Mouse (Mus musculus) intestine, embryonic 15.5 days (tissue): ENCODE results near the gene Susd6. TPM values are rescaled to one million over a fixed set of nuclear protein-coding genes. Genes with fewer than 3 reads are reported as not detected.

Experiments
- ATAC-seq: fragments of 200-750 bp; cut with Nextera tagmentation; 2 replicates; pipeline ENCODE4 v1.8.0; 2017; ENCODE audit warnings: moderate TSS enrichment, moderate library complexity
- H3K27ac ChIP-seq: fragments of 300-500 bp; sonication (generic); 2 replicates; pipeline ENCODE4 v1.5.1; 2015; ENCODE audit warnings: mild to moderate bottlenecking, inconsistent platforms
- H3K27me3 ChIP-seq: fragments of 300-500 bp; sonication (generic); replicated peaks from 2 replicates; pipeline ENCODE4 v1.6.1; 2015; ENCODE audit warnings: inconsistent platforms
- H3K36me3 ChIP-seq: fragments of 300-500 bp; sonication (generic); 2 replicates; pipeline ENCODE4 v1.6.1; 2015; ENCODE audit warnings: inconsistent platforms
- H3K4me1 ChIP-seq: fragments of 300-500 bp; sonication (generic); replicated peaks from 2 replicates; pipeline ENCODE4 v1.6.1; 2015; ENCODE audit warnings: inconsistent platforms
- H3K4me2 ChIP-seq: fragments of 300-500 bp; sonication (generic); replicated peaks from 2 replicates; pipeline ENCODE4 v1.6.1; 2015; ENCODE audit warnings: mild to moderate bottlenecking, inconsistent platforms
- H3K4me3 ChIP-seq: fragments of 300-500 bp; sonication (generic); replicated peaks from 2 replicates; pipeline ENCODE4 v1.5.1; 2015; ENCODE audit warnings: inconsistent platforms
- H3K9ac ChIP-seq: fragments of 300-500 bp; sonication (generic); 2 replicates; pipeline ENCODE4 v1.6.1; 2015; ENCODE audit warnings: inconsistent platforms
- H3K9me3 ChIP-seq: fragments of 300-500 bp; sonication (generic); 2 replicates; pipeline ENCODE4 v1.6.1; 2016; ENCODE audit warnings: inconsistent platforms
- WGBS: fragments of 180-500 bp; shearing (Covaris S2); methylation state at CpG from one replicate; pipeline ENCODE4 v1.1.7; 2015; 5-methylcytosine and 5-hydroxymethylcytosine counted together
- polyA plus RNA-seq: library from polyadenylated mRNA; unstranded; fragments of >200 nt; fragmentation: Nextera tagmentation; extraction: Ambion mirVana; gene quantifications from 2 replicates; pipeline ENCODE4 v1.2.1, GENCODE M21; 2015

Gene Susd6
- polyA plus RNA-seq, 1 experiment from 2014 or later = 18.7 TPM

GRCm38 (mm10) chr12:80893720-80894494, 103.6 kb downstream of the Susd6 start:
- H3K9me3 ChIP-seq = no peaks in the 10 kb centered on the region
- no peak overlapping the region for H3K27ac ChIP-seq
- H3K27me3 ChIP-seq = no peaks in the 10 kb centered on the region
- H3K4me1 ChIP-seq = 0 out of 2 replicates have a peak, but pooled peaks cover 3% of the 10 kb centered on the region
- H3K4me3 ChIP-seq = no peak overlapping the region
- WGBS = 81% methylated on average over 18 of the region's 18 CpGs
- no peaks in the 10 kb centered on the region for H3K36me3 ChIP-seq
- H3K4me2 ChIP-seq = no peak overlapping the region
- H3K9ac ChIP-seq = no peak overlapping the region
- ATAC-seq = no peak; the same call in 1 of the 2 replicates

- H3K36me3 ChIP-seq = no peaks in the 10 kb centered on the region
- peak; percentile 87 for ATAC-seq
- 0 out of 2 replicates have a peak, but pooled peaks cover 3% of the 10 kb centered on the region for H3K4me1 ChIP-seq
- no peak overlapping the region for H3K9ac ChIP-seq
- H3K9me3 ChIP-seq = no peaks in the 10 kb centered on the region
- no peak overlapping the region for H3K27ac ChIP-seq
- WGBS = 18% methylated on average over 19 of the region's 19 CpGs
- peak overlapping the region; percentile 40 for H3K4me2 ChIP-seq
- H3K27me3 ChIP-seq = no peaks in the 10 kb centered on the region
- H3K4me3 ChIP-seq = no peak overlapping the region
Observed at GRCm38 (mm10) chr12:80894973-80895570, 104.8 kb downstream of the Susd6 start.

GRCm38 (mm10) chr12:80909631-80910030, 119.3 kb downstream of the Susd6 start:
- Histone ChIP-seq H3K9ac (no peak overlapping the region), H3K27me3 (no peaks in the 10 kb centered on the region), H3K27ac (no peak overlapping the region), H3K4me3 (no peak overlapping the region), H3K4me1 (no peaks in the 10 kb centered on the region), H3K36me3 (no peaks in the 10 kb centered on the region), H3K4me2 (no peak overlapping the region), H3K9me3 (no peaks in the 10 kb centered on the region)
- 65% methylated on average over 8 of the region's 8 CpGs for WGBS
- ATAC-seq = no peak

- Histone ChIP-seq H3K27ac (no peak overlapping the region), H3K4me3 (no peak overlapping the region), H3K27me3 (no peaks in the 10 kb centered on the region), H3K4me1 (0 out of 2 replicates have a peak, but pooled peaks cover under 1% of the 10 kb centered on the region), H3K9ac (no peak overlapping the region), H3K4me2 (no peak overlapping the region), H3K9me3 (no peaks in the 10 kb centered on the region), H3K36me3 (no peaks in the 10 kb centered on the region)
- WGBS = 57% methylated on average over 7 of the region's 7 CpGs
- ATAC-seq = no peak
Observed at GRCm38 (mm10) chr12:80917764-80918163, 127.5 kb downstream of the Susd6 start.

- Histone ChIP-seq H3K4me1 (peaks cover 6% of the 10 kb centered on the region; the same call in 1 of the 2 replicates), H3K27me3 (no peaks in the 10 kb centered on the region), H3K9me3 (no peaks in the 10 kb centered on the region), H3K9ac (no peak overlapping the region), H3K36me3 (no peaks in the 10 kb centered on the region), H3K27ac (no peak overlapping the region), H3K4me3 (no peak overlapping the region), H3K4me2 (no peak overlapping the region)
- no peak for ATAC-seq
- WGBS = 88% methylated on average over 5 of the region's 5 CpGs
Observed at GRCm38 (mm10) chr12:80921301-80921700, 131.0 kb downstream of the Susd6 start.

GRCm38 (mm10) chr12:80922869-80923268, 132.6 kb downstream of the Susd6 start:
- Histone ChIP-seq H3K9me3 (no peaks in the 10 kb centered on the region), H3K4me3 (no peak overlapping the region; the same call in 1 of the 2 replicates), H3K4me2 (peak overlapping the region; percentile 34), H3K27ac (no peak overlapping the region), H3K27me3 (no peaks in the 10 kb centered on the region), H3K9ac (no peak overlapping the region), H3K4me1 (peaks cover 6% of the 10 kb centered on the region; the same call in 1 of the 2 replicates), H3K36me3 (no peaks in the 10 kb centered on the region)
- WGBS = 1% methylated on average over 7 of the region's 7 CpGs
- ATAC-seq = peak; percentile 66

GRCm38 (mm10) chr12:80923602-80924001, 133.3 kb downstream of the Susd6 start:
- H3K4me2 ChIP-seq = peak overlapping the region; percentile 34
- no peak overlapping the region for H3K9ac ChIP-seq
- H3K36me3 ChIP-seq = no peaks in the 10 kb centered on the region
- H3K4me3 ChIP-seq = no peak overlapping the region
- no peaks in the 10 kb centered on the region for H3K27me3 ChIP-seq
- peak; percentile 75 for ATAC-seq
- H3K9me3 ChIP-seq = no peaks in the 10 kb centered on the region
- peak overlapping the region; percentile 74 for H3K27ac ChIP-seq
- H3K4me1 ChIP-seq = peaks cover 6% of the 10 kb centered on the region; the same call in 1 of the 2 replicates
- 54% methylated on average over 5 of the region's 5 CpGs for WGBS

GRCm38 (mm10) chr12:80924205-80924604, 133.9 kb downstream of the Susd6 start:
- 47% methylated on average over 3 of the region's 3 CpGs for whole genome bisulfite sequencing
- peak; percentile 87 for ATAC-seq
- Histone ChIP-seq H3K27ac (peak overlapping the region; percentile 74), H3K9ac (no peak overlapping the region), H3K4me2 (peak overlapping the region; percentile 34; the same call in 1 of the 2 replicates), H3K4me1 (peaks cover 6% of the 10 kb centered on the region; the same call in 1 of the 2 replicates), H3K27me3 (no peaks in the 10 kb centered on the region), H3K9me3 (no peaks in the 10 kb centered on the region), H3K4me3 (no peak overlapping the region), H3K36me3 (no peaks in the 10 kb centered on the region)

- H3K4me2 ChIP-seq = no peak overlapping the region
- ATAC-seq = no peak
- peak overlapping the region; percentile 32; the same call in 1 of the 2 replicates for H3K27ac ChIP-seq
- no peak overlapping the region for H3K9ac ChIP-seq
- peaks cover 6% of the 10 kb centered on the region; the same call in 1 of the 2 replicates for H3K4me1 ChIP-seq
- no peaks in the 10 kb centered on the region for H3K27me3 ChIP-seq
- 58% methylated on average over 7 of the region's 7 CpGs for WGBS
- no peaks in the 10 kb centered on the region for H3K36me3 ChIP-seq
- H3K4me3 ChIP-seq = no peak overlapping the region
- H3K9me3 ChIP-seq = no peaks in the 10 kb centered on the region
Observed at GRCm38 (mm10) chr12:80925919-80926318, 135.6 kb downstream of the Susd6 start.

- H3K4me2 ChIP-seq = no peak overlapping the region
- no peak overlapping the region for H3K27ac ChIP-seq
- no peaks in the 10 kb centered on the region for H3K27me3 ChIP-seq
- H3K4me3 ChIP-seq = no peak overlapping the region
- H3K9me3 ChIP-seq = no peaks in the 10 kb centered on the region
- 70% methylated on average over 4 of the region's 4 CpGs for WGBS
- H3K9ac ChIP-seq = no peak overlapping the region
- ATAC-seq = no peak
- peaks cover 6% of the 10 kb centered on the region; the same call in 1 of the 2 replicates for H3K4me1 ChIP-seq
- H3K36me3 ChIP-seq = no peaks in the 10 kb centered on the region
Observed at GRCm38 (mm10) chr12:80926550-80926949, 136.2 kb downstream of the Susd6 start.

GRCm38 (mm10) chr12:80927518-80927917, 137.2 kb downstream of the Susd6 start:
- ATAC-seq = no peak
- H3K27ac ChIP-seq = no peak overlapping the region
- H3K27me3 ChIP-seq = no peaks in the 10 kb centered on the region
- peaks cover 6% of the 10 kb centered on the region; the same call in 1 of the 2 replicates for H3K4me1 ChIP-seq
- no peak overlapping the region for H3K9ac ChIP-seq
- no peaks in the 10 kb centered on the region for H3K36me3 ChIP-seq
- H3K9me3 ChIP-seq = no peaks in the 10 kb centered on the region
- 78% methylated on average over 1 of the region's 1 CpGs for WGBS
- H3K4me2 ChIP-seq = no peak overlapping the region
- H3K4me3 ChIP-seq = no peak overlapping the region

- no peaks in the 10 kb centered on the region for H3K27me3 ChIP-seq
- H3K4me1 ChIP-seq = peaks cover 3% of the 10 kb centered on the region; the same call in 1 of the 2 replicates
- no peak overlapping the region for H3K4me3 ChIP-seq
- H3K36me3 ChIP-seq = no peaks in the 10 kb centered on the region
- no peak overlapping the region for H3K9ac ChIP-seq
- peak; percentile 66 for ATAC-seq
- H3K9me3 ChIP-seq = no peaks in the 10 kb centered on the region
- WGBS = 66% methylated on average over 3 of the region's 3 CpGs
- H3K27ac ChIP-seq = peak overlapping the region; percentile 44
- H3K4me2 ChIP-seq = no peak overlapping the region
Observed at GRCm38 (mm10) chr12:80928881-80929280, 138.6 kb downstream of the Susd6 start.
